Mouse (Mus musculus): ENCODE results near the gene Sec63. TPM values are rescaled to one million over a fixed set of nuclear protein-coding genes. Genes with fewer than 3 reads are reported as not detected.

The Sec63 gene
- polyA plus RNA-seq, 1 experiment from 2014 or later, result 15.1 TPM

DNA sequence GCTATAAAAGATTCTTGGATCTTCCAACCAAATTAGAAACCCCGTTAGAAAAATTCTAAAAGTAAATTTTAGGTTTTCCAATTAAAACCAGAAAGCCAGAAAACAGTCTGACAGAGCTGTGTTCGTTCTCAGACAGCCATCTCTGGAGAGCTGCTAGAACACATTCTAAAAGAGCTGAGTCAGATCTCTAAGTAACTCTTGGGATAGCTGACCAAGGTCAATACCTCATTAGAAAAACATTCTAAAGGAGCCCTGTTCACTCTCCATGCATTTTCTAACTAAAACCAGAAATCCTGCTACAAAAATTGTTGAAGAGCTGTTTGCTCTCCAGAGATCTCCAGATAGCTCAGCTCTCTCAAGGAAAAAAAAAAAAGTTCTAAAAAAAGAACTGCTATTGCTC is 31.7 kb upstream of the Sec63 start:
- no peaks in the 10 kb centered on the region for H3K27me3 ChIP-seq (replicated peaks; ENCODE audit: insufficient read depth, low read length)
- DNase-seq (ENCODE audit: low spot score), result peak; percentile 46
- H3K9me3 ChIP-seq (ENCODE audit: low read length), result no peaks in the 10 kb centered on the region
- H3K9ac ChIP-seq (replicated peaks; ENCODE audit: low read depth), result no peak overlapping the region
- H3K4me1 ChIP-seq (ENCODE audit: insufficient read depth, low read depth, low read length), result no peaks in the 10 kb centered on the region
- ATAC-seq, result peak; percentile 50
- H3K27ac ChIP-seq (ENCODE audit: low read length), result no peak overlapping the region
- 50% methylated on average over 2 of the region's 2 CpGs for WGBS
- H3K36me3 ChIP-seq (ENCODE audit: insufficient read depth, low read length), result no peaks in the 10 kb centered on the region
- no peak overlapping the region for H3K4me2 ChIP-seq (replicated peaks; ENCODE audit: low read depth, low read length)
- TF ChIP-seq CTCF (IDR thresholded peaks at IDR 0.05), result no peak
- TF ChIP-seq EP300 (IDR thresholded peaks at IDR 0.05), result no peak
- no peak overlapping the region for H3K4me3 ChIP-seq (ENCODE audit: low read depth, low read length)

DNA sequence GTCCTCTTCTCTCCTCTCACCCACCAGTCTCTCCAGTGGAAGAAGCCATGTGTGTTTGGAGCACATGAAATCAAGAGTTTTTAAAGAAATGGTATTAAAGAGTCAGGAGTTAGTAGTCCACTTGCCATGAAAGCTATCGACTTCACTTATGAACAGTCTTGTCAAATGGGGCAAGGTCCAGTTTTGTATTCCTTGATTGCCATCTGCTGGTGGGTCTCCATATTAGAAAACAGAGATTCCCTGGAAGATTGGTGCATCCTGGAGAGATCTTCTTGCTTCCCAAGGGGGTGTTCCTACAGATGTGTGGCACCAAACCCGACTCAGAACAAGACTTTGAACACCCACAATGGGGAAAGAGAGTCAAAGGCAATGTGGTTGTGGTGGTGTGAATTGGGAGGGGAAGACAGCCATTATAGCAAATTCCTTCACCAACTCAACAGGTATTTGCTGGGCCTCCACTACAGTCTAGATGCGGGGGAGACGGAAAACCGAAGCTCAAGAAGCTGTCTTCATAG is 26.7 kb upstream of the Sec63 start:
- Histone ChIP-seq H3K4me2 (replicated peaks; ENCODE audit: low read depth, low read length) (no peak overlapping the region), H3K9ac (replicated peaks; ENCODE audit: low read depth) (no peak overlapping the region), H3K9me3 (ENCODE audit: low read length) (no peaks in the 10 kb centered on the region), H3K27me3 (replicated peaks; ENCODE audit: insufficient read depth, low read length) (no peaks in the 10 kb centered on the region), H3K4me3 (ENCODE audit: low read depth, low read length) (no peak overlapping the region), H3K4me1 (ENCODE audit: insufficient read depth, low read depth, low read length) (no peaks in the 10 kb centered on the region), H3K36me3 (ENCODE audit: insufficient read depth, low read length) (no peaks in the 10 kb centered on the region), H3K27ac (ENCODE audit: low read length) (no peak overlapping the region)
- WGBS, result 61% methylated on average over 5 of the region's 5 CpGs
- TF ChIP-seq CTCF (IDR thresholded peaks at IDR 0.05) (peak; percentile 73), EP300 (IDR thresholded peaks at IDR 0.05) (no peak)
- DNase-seq (ENCODE audit: low spot score) (peak; percentile 67), ATAC-seq (no peak)

DNA sequence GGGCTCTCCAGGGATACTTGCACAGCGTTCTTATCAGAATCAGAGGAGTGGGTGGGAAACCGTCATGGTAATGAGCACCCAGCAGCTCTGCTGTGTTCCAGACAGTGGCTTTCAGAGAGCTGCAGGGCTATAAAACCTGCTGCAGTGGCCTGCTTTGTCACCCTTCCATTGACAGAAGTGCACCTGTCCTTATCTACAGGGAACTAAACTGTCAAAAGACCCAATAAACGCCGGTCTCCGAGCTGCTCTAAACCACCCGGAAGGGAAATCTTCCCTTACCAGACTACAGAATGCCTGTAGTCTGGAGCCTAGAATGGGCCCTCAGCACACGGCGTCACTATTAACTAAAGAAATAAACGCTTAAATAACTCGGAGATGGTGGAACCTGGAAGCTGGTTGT is 9.5 kb upstream of the Sec63 start:
- DNase-seq (ENCODE audit: low spot score) (no peak), ATAC-seq (no peak)
- H3K9ac ChIP-seq (replicated peaks; ENCODE audit: low read depth), result no peak overlapping the region
- no peak for TF ChIP-seq CTCF (IDR thresholded peaks at IDR 0.05)
- no peak for TF ChIP-seq EP300 (IDR thresholded peaks at IDR 0.05)
- no peaks in the 10 kb centered on the region for H3K9me3 ChIP-seq (ENCODE audit: low read length)
- no peak overlapping the region for H3K4me2 ChIP-seq (replicated peaks; ENCODE audit: low read depth, low read length)
- H3K4me3 ChIP-seq (ENCODE audit: low read depth, low read length), result no peak overlapping the region
- no peaks in the 10 kb centered on the region for H3K36me3 ChIP-seq (ENCODE audit: insufficient read depth, low read length)
- no peak overlapping the region for H3K27ac ChIP-seq (ENCODE audit: low read length)
- no peaks in the 10 kb centered on the region for H3K4me1 ChIP-seq (ENCODE audit: insufficient read depth, low read depth, low read length)
- H3K27me3 ChIP-seq (replicated peaks; ENCODE audit: insufficient read depth, low read length), result no peaks in the 10 kb centered on the region
- 56% methylated on average over 10 of the region's 10 CpGs for WGBS

DNA sequence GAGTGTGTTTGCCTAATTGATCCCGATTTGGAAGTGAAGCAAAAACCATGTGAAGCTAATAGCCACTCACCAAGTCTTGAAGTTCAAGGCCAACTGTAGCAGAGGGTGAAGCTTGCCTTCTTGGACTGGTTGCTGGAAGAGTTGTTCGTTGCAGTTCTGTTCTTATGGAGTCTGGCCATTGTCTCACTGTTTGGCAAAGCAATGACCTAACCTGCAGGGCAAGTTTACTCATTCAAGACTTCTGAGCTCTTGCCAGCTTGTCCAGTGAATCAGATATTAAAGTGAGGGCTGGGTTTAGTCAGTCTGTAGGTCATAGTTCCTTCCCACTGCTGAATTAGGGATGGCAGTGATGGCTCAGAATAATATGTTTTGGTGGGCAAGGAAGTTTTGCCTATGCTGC is 7.0 kb upstream of the Sec63 start:
- Histone ChIP-seq H3K36me3 (ENCODE audit: insufficient read depth, low read length) (no peaks in the 10 kb centered on the region), H3K27me3 (replicated peaks; ENCODE audit: insufficient read depth, low read length) (no peaks in the 10 kb centered on the region), H3K27ac (ENCODE audit: low read length) (no peak overlapping the region), H3K9me3 (ENCODE audit: low read length) (no peaks in the 10 kb centered on the region), H3K4me1 (ENCODE audit: insufficient read depth, low read depth, low read length) (no peaks in the 10 kb centered on the region), H3K4me3 (ENCODE audit: low read depth, low read length) (no peak overlapping the region), H3K4me2 (replicated peaks; ENCODE audit: low read depth, low read length) (no peak overlapping the region), H3K9ac (replicated peaks; ENCODE audit: low read depth) (no peak overlapping the region)
- no peak for ATAC-seq
- DNase-seq (ENCODE audit: low spot score), result peak; percentile 21
- no peak for TF ChIP-seq EP300 (IDR thresholded peaks at IDR 0.05)
- TF ChIP-seq CTCF (IDR thresholded peaks at IDR 0.05), result no peak
- 56% methylated on average over 2 of the region's 2 CpGs for WGBS

DNA sequence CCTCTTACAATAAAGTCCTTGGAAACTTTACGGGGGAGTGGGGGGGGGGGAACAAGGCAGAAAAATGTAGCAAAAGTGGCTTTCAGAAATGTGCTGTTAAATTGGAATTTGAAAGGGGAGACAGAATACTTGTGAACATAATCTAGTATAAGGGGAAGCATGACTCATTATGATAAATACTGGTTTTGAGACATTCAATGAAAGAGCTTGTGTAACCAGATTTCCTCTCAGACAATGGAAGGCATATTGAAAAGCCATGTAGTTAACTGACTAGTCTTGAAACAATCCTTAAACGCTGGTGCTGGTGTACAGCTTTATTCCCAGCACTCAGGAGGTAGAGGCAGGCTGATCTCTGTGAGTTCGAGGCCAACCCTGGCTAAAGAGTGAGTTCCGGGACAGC is 1.6 kb upstream of the Sec63 start:
- 76% methylated on average over 4 of the region's 4 CpGs for WGBS
- Histone ChIP-seq H3K9ac (replicated peaks; ENCODE audit: low read depth) (no peak overlapping the region), H3K27me3 (replicated peaks; ENCODE audit: insufficient read depth, low read length) (no peaks in the 10 kb centered on the region), H3K4me1 (ENCODE audit: insufficient read depth, low read depth, low read length) (peaks cover 4% of the 10 kb centered on the region; the same call in 1 of the 2 replicates), H3K36me3 (ENCODE audit: insufficient read depth, low read length) (no peaks in the 10 kb centered on the region), H3K4me2 (replicated peaks; ENCODE audit: low read depth, low read length) (no peak overlapping the region), H3K9me3 (ENCODE audit: low read length) (no peaks in the 10 kb centered on the region), H3K27ac (ENCODE audit: low read length) (no peak overlapping the region), H3K4me3 (ENCODE audit: low read depth, low read length) (no peak overlapping the region)
- no peak for ATAC-seq
- TF ChIP-seq EP300 (IDR thresholded peaks at IDR 0.05), result 0 out of 2 replicates have a peak, but pooled peaks have one; percentile 8
- no peak for TF ChIP-seq CTCF (IDR thresholded peaks at IDR 0.05)
- DNase-seq (ENCODE audit: low spot score), result peak; percentile 65

DNA sequence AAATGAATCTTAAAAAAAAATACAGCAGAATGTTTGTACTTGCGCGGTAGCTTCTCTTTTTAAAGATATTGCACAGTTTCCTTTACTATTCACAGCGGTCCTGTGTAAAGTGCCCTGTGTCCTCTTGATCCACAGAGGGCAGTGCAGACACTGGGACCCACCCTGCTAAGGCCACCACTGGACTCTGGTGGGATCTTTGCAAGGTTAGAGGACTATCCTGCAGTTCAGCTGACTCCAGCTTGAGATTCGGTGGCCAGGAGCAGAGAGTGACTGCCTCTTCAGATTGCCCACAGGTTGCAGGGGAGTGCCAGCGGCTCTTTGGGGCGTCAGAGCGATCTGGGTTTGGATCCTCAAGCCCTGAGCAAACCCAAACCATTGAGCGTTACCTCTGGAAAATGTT is 967 bp upstream of the Sec63 start:
- ATAC-seq, result no peak
- H3K27me3 ChIP-seq (replicated peaks; ENCODE audit: insufficient read depth, low read length), result no peaks in the 10 kb centered on the region
- peak; percentile 20 for DNase-seq (ENCODE audit: low spot score)
- H3K9me3 ChIP-seq (ENCODE audit: low read length), result no peaks in the 10 kb centered on the region
- WGBS, result 52% methylated on average over 8 of the region's 8 CpGs
- H3K9ac ChIP-seq (replicated peaks; ENCODE audit: low read depth), result no peak overlapping the region
- no peak overlapping the region for H3K27ac ChIP-seq (ENCODE audit: low read length)
- H3K4me2 ChIP-seq (replicated peaks; ENCODE audit: low read depth, low read length), result no peak overlapping the region
- H3K4me3 ChIP-seq (ENCODE audit: low read depth, low read length), result no peak overlapping the region
- peaks cover 4% of the 10 kb centered on the region; the same call in 1 of the 2 replicates for H3K4me1 ChIP-seq (ENCODE audit: insufficient read depth, low read depth, low read length)
- H3K36me3 ChIP-seq (ENCODE audit: insufficient read depth, low read length), result no peaks in the 10 kb centered on the region
- TF ChIP-seq EP300 (IDR thresholded peaks at IDR 0.05), result no peak
- TF ChIP-seq CTCF (IDR thresholded peaks at IDR 0.05), result peak; percentile 52
